Comparison of ENCODE assay signal across 8 mouse cellular contexts in the genomic region with DNA sequence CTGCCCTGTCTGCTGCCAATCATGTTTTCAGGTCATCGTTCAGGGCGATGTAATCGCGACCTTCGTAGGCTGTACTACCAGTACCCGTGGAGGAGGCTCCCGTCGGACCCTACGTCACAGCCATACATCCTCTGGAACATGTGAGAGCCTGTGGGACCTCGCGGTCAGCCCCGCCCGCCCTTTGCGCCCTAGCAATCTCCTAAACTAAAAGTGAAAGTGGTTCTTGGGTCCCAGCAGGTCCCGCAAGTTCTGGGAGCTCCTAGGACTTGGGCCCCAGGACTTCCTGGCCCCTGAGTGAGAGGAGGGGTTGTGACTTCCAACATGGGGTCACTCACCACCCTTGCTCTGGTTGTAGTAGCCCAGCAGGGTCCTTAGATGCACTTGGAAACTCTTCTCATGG. TPM values are rescaled to one million over a fixed set of nuclear protein-coding genes. Genes with fewer than 3 reads are reported as not detected.
DNase-seq lines count a peak whose midpoint lies in the region; ATAC-seq and TF ChIP-seq lines count a peak whose summit lies in the region.

No protein-coding gene starts in this region.

- peak overlapping the region; percentile 57 for H3K4me2 ChIP-seq in forebrain, embryonic 13.5 days
- H3K4me2 ChIP-seq in intestine, embryonic 14.5 days (ENCODE audit: low read length): peak overlapping the region; percentile 49
- peak overlapping the region; percentile 79 for H3K4me2 ChIP-seq in liver, postnatal 0 days (ENCODE audit: low read depth, low read length)

- no peak for TF ChIP-seq EP300 in liver, postnatal 0 days (IDR thresholded peaks at IDR 0.05; ENCODE audit: low read depth)

- no peak for TF ChIP-seq POLR2A in spleen, adult 2 months (IDR thresholded peaks at IDR 0.05; ENCODE audit: low read depth, low read length)

- no peak for TF ChIP-seq CTCF in spleen, adult 2 months (IDR thresholded peaks at IDR 0.05; ENCODE audit: extremely low read depth, insufficient read depth, insufficient read length, insufficient replicate concordance)
- no peak for TF ChIP-seq CTCF in liver, postnatal 0 days (IDR thresholded peaks at IDR 0.05; ENCODE audit: low read depth)

- H3K4me3 ChIP-seq in spleen, adult 2 months (ENCODE audit: extremely low read depth, insufficient read depth, insufficient read length): peak overlapping the region; percentile 71
- H3K4me3 ChIP-seq in forebrain, embryonic 13.5 days: peak overlapping the region; percentile 32
- peak overlapping the region; percentile 27 for H3K4me3 ChIP-seq in intestine, embryonic 14.5 days (ENCODE audit: low read depth, low read length)
- H3K4me3 ChIP-seq in liver, postnatal 0 days (ENCODE audit: low read depth, low read length): peak overlapping the region; percentile 49

- H3K4me1 ChIP-seq in spleen, adult 2 months (ENCODE audit: control insufficient read depth, insufficient read depth, insufficient read length): peaks cover 4% of the 10 kb centered on the region; the same call in 1 of the 2 replicates
- H3K4me1 ChIP-seq in forebrain, embryonic 13.5 days: peaks cover 9% of the 10 kb centered on the region
- H3K4me1 ChIP-seq in intestine, embryonic 14.5 days (replicated peaks; ENCODE audit: control insufficient read depth, insufficient read depth, low read length): no peaks in the 10 kb centered on the region
- peaks cover 3% of the 10 kb centered on the region; the same call in 1 of the 2 replicates for H3K4me1 ChIP-seq in liver, postnatal 0 days (ENCODE audit: insufficient read depth)

- H3K27ac ChIP-seq in spleen, adult 2 months (ENCODE audit: insufficient read depth, low read length): no peak overlapping the region
- no peak overlapping the region for H3K27ac ChIP-seq in forebrain, embryonic 13.5 days
- no peak overlapping the region for H3K27ac ChIP-seq in intestine, embryonic 14.5 days (ENCODE audit: low read depth)
- H3K27ac ChIP-seq in liver, postnatal 0 days (ENCODE audit: low read depth): no peak overlapping the region

- no peaks in the 10 kb centered on the region for H3K36me3 ChIP-seq in spleen, adult 2 months (ENCODE audit: control insufficient read depth, insufficient read depth, low read length)
- H3K36me3 ChIP-seq in forebrain, embryonic 13.5 days (ENCODE audit: poor library complexity, severe bottlenecking): no peaks in the 10 kb centered on the region
- no peaks in the 10 kb centered on the region for H3K36me3 ChIP-seq in intestine, embryonic 14.5 days (ENCODE audit: control insufficient read depth, insufficient read depth, low read length)
- no peaks in the 10 kb centered on the region for H3K36me3 ChIP-seq in liver, postnatal 0 days (replicated peaks; ENCODE audit: insufficient read depth, low read length)

- peak; percentile 47 to 52 for DNase-seq in spleen, adult 2 months (ENCODE audit: low read depth in 1 of 2, low spot score in 2 of 2)
- DNase-seq in spleen, postnatal 10 days (ENCODE audit: low spot score in 2 of 2): no peak
- no peak for DNase-seq in intestine, embryonic 14.5 days (ENCODE audit: low spot score)
- DNase-seq in liver, postnatal 0 days: peak; percentile 41
- DNase-seq in neural tube, embryonic 10.5 days (ENCODE audit: extremely low spot score, low spot score): peak; percentile 32
- DNase-seq in cerebellum, postnatal 25 days: no peak
- DNase-seq in cerebellum, adult 9-11 months: no peak

- ATAC-seq in forebrain, embryonic 13.5 days: no peak
- no peak for ATAC-seq in intestine, embryonic 14.5 days (replicated peaks; ENCODE audit: low FRiP score, low TSS enrichment, low read depth)
- peak; percentile 83 for ATAC-seq in liver, postnatal 0 days

- H3K27me3 ChIP-seq in spleen, adult 2 months (ENCODE audit: control insufficient read depth, insufficient read depth, low read length): peaks cover 4% of the 10 kb centered on the region; the same call in 1 of the 2 replicates
- H3K27me3 ChIP-seq in forebrain, embryonic 13.5 days: peaks cover 73% of the 10 kb centered on the region
- H3K27me3 ChIP-seq in intestine, embryonic 14.5 days (replicated peaks; ENCODE audit: control insufficient read depth, insufficient read depth, low read length): peaks cover 62% of the 10 kb centered on the region
- peaks cover 8% of the 10 kb centered on the region for H3K27me3 ChIP-seq in liver, postnatal 0 days (ENCODE audit: insufficient read depth, low read length)

- WGBS in spleen, adult 2 months: under 1% methylated on average over 15 of the region's 15 CpGs
- WGBS in forebrain, embryonic 13.5 days: 1% methylated on average over 15 of the region's 15 CpGs
- 3% methylated on average over 15 of the region's 15 CpGs for WGBS in intestine, embryonic 14.5 days
- WGBS in liver, postnatal 0 days (ENCODE audit: insufficient replicate concordance): under 1% methylated on average over 15 of the region's 15 CpGs

- 0 out of 2 replicates have a peak overlapping the region, but pooled peaks have one; percentile 21 for H3K9ac ChIP-seq in forebrain, embryonic 13.5 days
- H3K9ac ChIP-seq in intestine, embryonic 14.5 days (ENCODE audit: low read length): no peak overlapping the region
- no peak overlapping the region; the same call in 1 of the 2 replicates for H3K9ac ChIP-seq in liver, postnatal 0 days (replicated peaks)

- H3K9me3 ChIP-seq in forebrain, embryonic 13.5 days (replicated peaks): no peaks in the 10 kb centered on the region
- H3K9me3 ChIP-seq in intestine, embryonic 14.5 days (ENCODE audit: control insufficient read depth, low read length): no peaks in the 10 kb centered on the region
- H3K9me3 ChIP-seq in liver, postnatal 0 days (ENCODE audit: low read length): no peaks in the 10 kb centered on the region

RNA-seq across cellular contexts. Expression of a gene that starts 15.4 kb away (rescaled TPM):
- not detected in 2 replicates for polyA plus RNA-seq in spleen, adult 2 months (2012; rRNA removed)
- polyA plus RNA-seq in forebrain, embryonic 13.5 days (2015; fragmentation: Nextera tagmentation; extraction: Ambion mirVana): not detected in 2 replicates
- polyA plus RNA-seq in intestine, embryonic 14.5 days (2014; fragmentation: Nextera tagmentation; extraction: Ambion mirVana): 7.9 and 8.2 TPM in 2 replicates
- not detected in 2 replicates for polyA plus RNA-seq in liver, postnatal 0 days (2015; fragmentation: Nextera tagmentation; extraction: Ambion mirVana)

RNA-seq across cellular contexts. Expression of a gene that starts 37.1 kb away (rescaled TPM):
- polyA plus RNA-seq in spleen, adult 2 months (2012; rRNA removed): 0.15 TPM in 1 of 2 replicates, not detected in the other
- not detected in 2 replicates for polyA plus RNA-seq in forebrain, embryonic 13.5 days (2015; fragmentation: Nextera tagmentation; extraction: Ambion mirVana)
- 0.13 TPM in 1 of 2 replicates, not detected in the other for polyA plus RNA-seq in intestine, embryonic 14.5 days (2014; fragmentation: Nextera tagmentation; extraction: Ambion mirVana)
- not detected in 2 replicates for polyA plus RNA-seq in liver, postnatal 0 days (2015; fragmentation: Nextera tagmentation; extraction: Ambion mirVana)

RNA-seq across cellular contexts. Expression of a gene that starts 52.4 kb away (rescaled TPM):
- 59.9 and 79.2 TPM in 2 replicates for polyA plus RNA-seq in spleen, adult 2 months (2012; rRNA removed)
- 92.5 and 97.4 TPM in 2 replicates for polyA plus RNA-seq in forebrain, embryonic 13.5 days (2015; fragmentation: Nextera tagmentation; extraction: Ambion mirVana)
- 156 and 158 TPM in 2 replicates for polyA plus RNA-seq in intestine, embryonic 14.5 days (2014; fragmentation: Nextera tagmentation; extraction: Ambion mirVana)
- polyA plus RNA-seq in liver, postnatal 0 days (2015; fragmentation: Nextera tagmentation; extraction: Ambion mirVana): 53.2 and 55.1 TPM in 2 replicates

Comparison
In these comparisons a context has a peak if more than half of its experiments do, and no peak if none do; other contexts are left out.
1. DNase-seq: peak in spleen, adult 2 months (2 of 2), liver, postnatal 0 days (single experiment) and neural tube, embryonic 10.5 days (single experiment); none in spleen, postnatal 10 days (0 of 2), intestine, embryonic 14.5 days (single experiment), cerebellum, postnatal 25 days (0 of 2) and cerebellum, adult 9-11 months (single experiment).
2. Peak in every context shown above with its lines, with median percentiles within 50 percentile points of each other: H3K4me3 ChIP-seq and H3K4me2 ChIP-seq.